Mouse (Mus musculus) kidney, embryonic 14.5 days (tissue): ENCODE results near the gene Catsper1. TPM values are rescaled to one million over a fixed set of nuclear protein-coding genes. Genes with fewer than 3 reads are reported as not detected.
A peak's percentile ranks its signal among the peaks of the same experiment; 100 is the strongest.

Experiments
- ATAC-seq: fragments of 200-750 bp; cut with Nextera tagmentation; 2 replicates; pipeline ENCODE4 v1.8.0; 2017; ENCODE audit warnings: moderate number of reproducible peaks, mild to moderate bottlenecking, moderate TSS enrichment, moderate library complexity; ENCODE audit not compliant: low FRiP score, low TSS enrichment
- H3K27ac ChIP-seq: fragments of 300-500 bp; sonication (generic); 2 replicates; pipeline ENCODE4 v1.5.1; 2014; ENCODE audit warnings: low read depth, mild to moderate bottlenecking, low read length, moderate library complexity, mixed read lengths
- H3K27me3 ChIP-seq: fragments of 300-500 bp; sonication (generic); 2 replicates; pipeline ENCODE4 v1.6.1; 2014; ENCODE audit warnings: mild to moderate bottlenecking, low read length; ENCODE audit not compliant: control insufficient read depth, insufficient read depth
- H3K36me3 ChIP-seq: fragments of 300-500 bp; sonication (generic); 2 replicates; pipeline ENCODE4 v1.6.1; 2014; ENCODE audit warnings: low read length, mixed read lengths; ENCODE audit not compliant: control insufficient read depth, insufficient read depth
- H3K4me1 ChIP-seq: fragments of 300-500 bp; sonication (generic); 2 replicates; pipeline ENCODE4 v1.6.1; 2014; ENCODE audit warnings: low read length, mixed read lengths; ENCODE audit not compliant: control insufficient read depth, insufficient read depth
- H3K4me2 ChIP-seq: fragments of 300-500 bp; sonication (generic); replicated peaks from 2 replicates; pipeline ENCODE4 v1.6.1; 2014; ENCODE audit warnings: low read depth, mild to moderate bottlenecking, low read length
- H3K4me3 ChIP-seq: fragments of 300-500 bp; sonication (generic); 2 replicates; pipeline ENCODE4 v1.5.1; 2014; ENCODE audit warnings: mild to moderate bottlenecking, low read length
- H3K9ac ChIP-seq: fragments of 300-500 bp; sonication (generic); 2 replicates; pipeline ENCODE4 v1.6.1; 2014; ENCODE audit warnings: low read depth, mild to moderate bottlenecking, low read length, moderate library complexity
- H3K9me3 ChIP-seq: fragments of 300-500 bp; sonication (generic); 2 replicates; pipeline ENCODE4 v1.6.1; 2016; ENCODE audit warnings: low read length; ENCODE audit not compliant: control insufficient read depth
- WGBS: fragments of 180-500 bp; shearing (Covaris S2); extraction: QIAGEN DNeasy Blood & Tissue Kit; methylation state at CpG from one replicate; pipeline ENCODE4 v1.1.7; 2014; 5-methylcytosine and 5-hydroxymethylcytosine counted together
- polyA plus RNA-seq: library from polyadenylated mRNA; unstranded; fragments of >200 nt; fragmentation: Nextera tagmentation; extraction: Ambion mirVana; gene quantifications from 2 replicates; pipeline ENCODE4 v1.2.1, GENCODE M21; 2014

The Catsper1 gene
- polyA plus RNA-seq, 1 experiment from 2014 or later, result not detected

DNA sequence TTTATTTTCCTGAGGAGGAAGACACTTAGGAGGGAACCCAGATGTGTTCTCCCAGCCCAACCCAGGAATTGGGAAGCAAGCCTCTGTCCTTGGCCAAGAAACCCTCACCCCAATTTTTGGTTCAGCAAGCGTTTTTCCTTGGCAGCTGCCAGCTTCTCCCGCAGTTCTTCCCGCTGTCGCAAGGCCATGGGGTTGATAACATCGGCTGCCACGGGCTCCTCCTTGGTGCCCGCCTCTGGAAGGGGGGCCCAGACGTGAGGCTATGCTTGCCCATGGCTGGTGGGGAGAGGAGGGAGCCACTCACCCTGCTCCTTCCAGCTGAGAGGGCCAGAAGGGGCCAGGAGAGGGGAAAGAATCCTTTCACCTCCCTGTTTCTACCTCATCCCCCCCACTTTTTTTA is 49.2 kb downstream of the Catsper1 start:
- ATAC-seq, result no peak
- Histone ChIP-seq H3K4me3 (no peak overlapping the region), H3K36me3 (peaks cover 65% of the 10 kb centered on the region), H3K9ac (no peak overlapping the region), H3K4me2 (no peak overlapping the region), H3K27me3 (no peaks in the 10 kb centered on the region), H3K27ac (no peak overlapping the region), H3K4me1 (peaks cover 8% of the 10 kb centered on the region), H3K9me3 (no peaks in the 10 kb centered on the region)
- 96% methylated on average over 8 of the region's 8 CpGs for whole genome bisulfite sequencing

DNA sequence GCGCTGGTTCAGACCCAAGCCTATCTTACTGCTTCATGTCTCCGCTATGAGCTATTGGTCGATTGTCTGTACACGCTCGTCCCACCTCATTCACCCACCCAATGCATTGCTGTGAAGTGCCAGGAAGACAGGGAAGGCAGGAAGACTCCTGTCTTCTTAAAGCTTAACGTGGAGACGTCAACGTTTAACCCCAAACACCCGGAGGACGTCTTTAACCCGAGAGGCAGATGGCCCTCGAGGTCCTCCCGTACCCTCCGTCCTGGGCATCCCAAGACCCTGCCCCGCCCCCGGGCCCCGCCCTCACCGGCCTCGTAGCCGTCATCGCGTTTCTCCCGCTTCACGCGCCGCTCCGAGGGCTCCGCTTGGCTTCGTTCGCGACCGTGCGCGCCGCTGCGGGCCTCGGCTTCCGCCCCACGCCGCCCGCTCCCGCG is 52.5 kb downstream of the Catsper1 start:
- WGBS, result under 1% methylated on average over 43 of the region's 43 CpGs

DNA sequence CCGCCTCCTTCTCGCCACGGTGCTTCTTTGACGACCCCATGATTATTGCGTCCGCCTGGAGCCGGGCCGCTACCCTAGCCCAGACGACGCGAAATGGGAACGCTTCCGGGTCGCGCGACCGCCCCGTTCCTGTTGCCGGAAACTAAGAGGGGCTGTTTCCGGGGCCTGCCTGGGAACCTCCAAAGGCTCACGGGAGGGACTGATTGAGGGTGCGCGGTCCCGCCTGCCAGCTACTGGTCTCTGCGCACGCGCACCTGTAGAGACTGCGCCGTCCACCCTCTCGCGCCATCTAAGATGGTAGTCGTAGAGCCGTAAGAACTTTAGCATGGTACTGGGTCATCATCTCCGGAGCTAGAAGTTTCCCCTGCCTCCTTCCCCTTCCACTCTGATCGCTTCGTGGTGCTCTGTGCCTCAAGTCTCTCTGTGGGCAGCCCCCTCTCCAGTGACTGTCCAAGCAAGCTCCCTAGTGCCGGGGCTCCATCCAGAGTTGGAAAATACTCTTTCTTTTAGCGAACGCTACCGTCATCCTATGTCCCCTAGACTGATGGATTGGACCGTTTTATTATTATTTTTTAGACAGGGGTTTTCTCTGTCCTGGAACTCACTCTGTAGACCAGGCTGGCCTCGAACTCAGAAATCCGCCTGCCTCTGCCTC is 53.2 kb downstream of the Catsper1 start, which contains the start of gene Sart1:
Sart1 (minus strand) TSS at position 116 of the 655 bp plus-strand sequence.
- H3K4me1 ChIP-seq, result peaks cover 16% of the 10 kb centered on the region
- H3K4me2 ChIP-seq, result peak within 1 kb of the TSS; percentile 72
- no peaks in the 10 kb centered on the region for H3K9me3 ChIP-seq
- H3K9ac ChIP-seq, result peak within 1 kb of the TSS; percentile 95
- H3K4me3 ChIP-seq, result peak within 1 kb of the TSS; percentile 97
- ATAC-seq, result peak; percentile 95
- peak within 1 kb of the TSS; percentile 86 for H3K27ac ChIP-seq
- WGBS, result 1% methylated on average over 43 of the region's 43 CpGs
- H3K27me3 ChIP-seq, result no peaks in the 10 kb centered on the region
- H3K36me3 ChIP-seq, result peaks cover 25% of the 10 kb centered on the region

More for the DNA sequence above, 52.5 kb downstream of the Catsper1 start:
- Histone ChIP-seq H3K27me3 (no peaks in the 10 kb centered on the region), H3K4me2 (peak overlapping the region; percentile 72), H3K36me3 (peaks cover 32% of the 10 kb centered on the region), H3K27ac (peak overlapping the region; percentile 76; the same call in 1 of the 2 replicates), H3K4me3 (peak overlapping the region; percentile 97), H3K9me3 (no peaks in the 10 kb centered on the region), H3K9ac (peak overlapping the region; percentile 95), H3K4me1 (peaks cover 16% of the 10 kb centered on the region)
- ATAC-seq, result peak; percentile 42; the same call in 1 of the 2 replicates

DNA sequence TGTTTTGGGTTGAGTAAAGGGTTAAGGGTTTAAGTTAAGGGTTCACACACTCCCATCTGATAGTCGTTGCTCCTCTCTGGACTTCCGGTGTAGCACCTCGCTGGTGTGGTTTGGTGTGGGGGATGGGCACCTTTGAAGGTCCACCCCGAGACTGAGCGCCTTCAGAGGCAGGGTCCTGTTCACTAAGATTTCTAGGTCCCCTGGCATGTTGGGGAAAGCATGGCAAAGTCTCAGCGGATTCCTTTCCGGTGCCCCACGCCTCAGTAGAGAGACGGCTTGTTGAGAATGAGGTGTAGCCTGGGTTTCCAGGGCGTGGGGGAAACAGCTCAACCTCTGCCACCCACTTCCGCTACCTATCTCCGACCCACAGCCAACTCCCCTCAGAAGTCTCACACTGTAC is 54.1 kb downstream of the Catsper1 start:
- Histone ChIP-seq H3K36me3 (peaks cover 16% of the 10 kb centered on the region), H3K9ac (peak overlapping the region; percentile 47; the same call in 1 of the 2 replicates), H3K4me2 (peak overlapping the region; percentile 60), H3K4me1 (peaks cover 16% of the 10 kb centered on the region), H3K9me3 (no peaks in the 10 kb centered on the region), H3K27me3 (no peaks in the 10 kb centered on the region), H3K27ac (peak overlapping the region; percentile 6; the same call in 1 of the 2 replicates), H3K4me3 (peak overlapping the region; percentile 97)
- no peak; the same call in 1 of the 2 replicates for ATAC-seq
- WGBS, result 22% methylated on average over 12 of the region's 12 CpGs

DNA sequence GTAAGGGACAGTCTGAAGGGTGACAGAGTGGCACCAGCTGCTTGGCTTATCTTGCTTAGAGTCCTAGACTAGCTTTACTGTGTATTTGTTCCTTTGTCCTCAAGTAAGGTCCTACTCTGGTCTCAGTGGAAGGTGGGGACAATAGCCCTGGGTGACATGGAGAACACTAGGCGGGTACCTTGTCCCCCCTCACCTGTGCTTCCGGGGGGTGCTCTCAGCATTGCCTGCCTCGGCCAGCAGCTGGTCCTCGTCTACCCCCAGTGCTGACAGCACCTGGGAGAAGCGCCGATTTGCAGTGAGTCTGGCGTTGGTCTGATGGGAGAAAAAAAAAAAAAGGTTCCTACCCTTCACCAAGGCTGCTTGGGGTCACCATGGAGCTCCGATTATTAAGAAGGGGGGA is 54.9 kb downstream of the Catsper1 start:
- H3K4me3 ChIP-seq, result peak overlapping the region; percentile 97
- peaks cover 8% of the 10 kb centered on the region; the same call in 1 of the 2 replicates for H3K36me3 ChIP-seq
- ATAC-seq, result no peak
- H3K4me2 ChIP-seq, result peak overlapping the region; percentile 60
- no peaks in the 10 kb centered on the region for H3K9me3 ChIP-seq
- peak overlapping the region; percentile 6; the same call in 1 of the 2 replicates for H3K27ac ChIP-seq
- H3K9ac ChIP-seq, result peak overlapping the region; percentile 47; the same call in 1 of the 2 replicates
- H3K27me3 ChIP-seq, result no peaks in the 10 kb centered on the region
- WGBS, result 69% methylated on average over 8 of the region's 8 CpGs
- H3K4me1 ChIP-seq, result peaks cover 16% of the 10 kb centered on the region

DNA sequence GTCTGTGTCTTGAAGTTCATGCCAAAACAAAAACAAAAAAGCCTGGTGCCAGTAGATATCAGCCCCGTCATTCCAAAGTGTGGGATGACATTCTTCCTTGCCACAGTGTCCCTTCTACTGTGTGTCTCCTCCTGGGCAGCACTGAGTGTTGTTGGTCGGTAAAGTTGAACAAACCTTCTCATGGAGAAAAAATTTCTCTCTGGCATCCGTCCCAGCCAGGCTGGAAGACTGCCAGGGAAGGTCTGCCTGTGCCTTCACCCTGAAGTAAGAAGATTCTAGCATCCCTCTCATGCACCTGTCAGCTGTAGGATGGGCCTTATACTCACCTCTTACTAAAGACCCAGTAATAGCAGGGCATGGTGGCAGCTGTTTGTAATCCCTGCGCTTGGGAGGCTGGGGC is 57.4 kb downstream of the Catsper1 start:
- H3K4me1 ChIP-seq, result peaks cover 8% of the 10 kb centered on the region; the same call in 1 of the 2 replicates
- no peaks in the 10 kb centered on the region for H3K36me3 ChIP-seq
- H3K9ac ChIP-seq, result no peak overlapping the region
- no peak overlapping the region for H3K4me2 ChIP-seq
- no peak for ATAC-seq
- WGBS, result 66% methylated on average over 4 of the region's 4 CpGs
- H3K27ac ChIP-seq, result no peak overlapping the region
- no peak overlapping the region for H3K4me3 ChIP-seq
- H3K9me3 ChIP-seq, result no peaks in the 10 kb centered on the region
- H3K27me3 ChIP-seq, result no peaks in the 10 kb centered on the region

Other genes starting within 250 kb of the Catsper1 start
- gene Yif1a, start 247.2 kb upstream of the Catsper1 start, polyA plus RNA-seq, result 114 and 115 TPM in 2 replicates
- gene Cnih2, start 237.2 kb upstream of the Catsper1 start, polyA plus RNA-seq, result 23.1 and 26.5 TPM in 2 replicates
- 273 and 286 TPM in 2 replicates for gene Rab1b, start 228.7 kb upstream of the Catsper1 start, polyA plus RNA-seq
- 15.4 and 24.5 TPM in 2 replicates for gene Klc2, start 217.2 kb upstream of the Catsper1 start, polyA plus RNA-seq
- gene Pacs1, start 62.6 kb upstream of the Catsper1 start, polyA plus RNA-seq, result 17.6 and 30.4 TPM in 2 replicates
- 293 and 384 TPM in 2 replicates for gene Sf3b2, start 40.3 kb upstream of the Catsper1 start, polyA plus RNA-seq
- 2.9 and 4.4 TPM in 2 replicates for gene Gal3st3, start 37.4 kb upstream of the Catsper1 start, polyA plus RNA-seq
- 1.3 TPM in 1 of 2 replicates, not detected in the other for gene Cst6, start 13.8 kb downstream of the Catsper1 start, polyA plus RNA-seq
- 49.9 and 57.1 TPM in 2 replicates for gene Eif1ad, start 31.0 kb downstream of the Catsper1 start, polyA plus RNA-seq
- 527 and 609 TPM in 2 replicates for gene Banf1, start 31.4 kb downstream of the Catsper1 start, polyA plus RNA-seq
- gene Sart1, start 53.0 kb downstream of the Catsper1 start, polyA plus RNA-seq, result 74.2 and 80.6 TPM in 2 replicates
- gene Tsga10ip, start 66.8 kb downstream of the Catsper1 start, polyA plus RNA-seq, result 0.16 and 0.35 TPM in 2 replicates
- gene Drap1, start 89.2 kb downstream of the Catsper1 start, polyA plus RNA-seq, result 191 and 248 TPM in 2 replicates
- 39.0 and 40.8 TPM in 2 replicates for gene AI837181, start 89.4 kb downstream of the Catsper1 start, polyA plus RNA-seq
- gene Fosl1, start 111.8 kb downstream of the Catsper1 start, polyA plus RNA-seq, result not detected in 2 replicates
- 8.5 and 11.3 TPM in 2 replicates for gene Ccdc85b, start 122.2 kb downstream of the Catsper1 start, polyA plus RNA-seq
- 122 and 125 TPM in 2 replicates for gene Fibp, start 124.9 kb downstream of the Catsper1 start, polyA plus RNA-seq
- gene Ctsw, start 132.8 kb downstream of the Catsper1 start, polyA plus RNA-seq, result 0.54 TPM in 2 replicates
- gene Efemp2, start 138.2 kb downstream of the Catsper1 start, polyA plus RNA-seq, result 109 and 139 TPM in 2 replicates
- 36.2 and 42.2 TPM in 2 replicates for gene Mus81, start 152.7 kb downstream of the Catsper1 start, polyA plus RNA-seq
- 3,114 and 3,144 TPM in 2 replicates for gene Cfl1, start 154.7 kb downstream of the Catsper1 start, polyA plus RNA-seq
- 0.19 TPM in 1 of 2 replicates, not detected in the other for gene 1700020D05Rik, start 168.0 kb downstream of the Catsper1 start, polyA plus RNA-seq
- 5.7 and 6.5 TPM in 2 replicates for gene Snx32, start 174.8 kb downstream of the Catsper1 start, polyA plus RNA-seq
- 11.1 and 11.8 TPM in 2 replicates for gene Ovol1, start 224.9 kb downstream of the Catsper1 start, polyA plus RNA-seq
- gene Ap5b1, start 232.3 kb downstream of the Catsper1 start, polyA plus RNA-seq, result 7.6 and 9.2 TPM in 2 replicates